Mouse (Mus musculus): ENCODE measurements around the gene Nup160. TPM values are rescaled to one million over a fixed set of nuclear protein-coding genes. Genes with fewer than 3 reads are reported as not detected.

Gene Nup160
- polyA plus RNA-seq, 1 experiment, result 28.0 TPM

DNA sequence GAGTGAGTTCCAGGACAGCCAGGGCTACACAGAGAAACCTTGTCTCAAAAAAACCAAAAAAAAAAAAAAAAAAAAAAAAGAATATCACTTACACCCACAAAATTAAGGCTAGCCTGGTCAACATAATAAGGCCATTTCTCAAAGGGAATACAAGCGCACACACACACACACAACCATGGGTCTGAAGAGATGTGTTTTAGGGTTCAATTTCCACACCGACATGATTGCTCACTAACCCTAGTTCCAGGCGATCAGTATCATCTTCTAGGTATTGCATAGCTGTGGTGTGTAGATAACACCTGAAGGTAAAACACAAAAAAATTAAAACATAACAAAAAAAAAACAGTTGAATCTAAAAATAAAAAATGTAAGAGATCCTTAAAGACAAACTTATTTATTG, 49.8 kb downstream of the Nup160 start:
- no peaks in the 10 kb centered on the region for H3K4me1 ChIP-seq (ENCODE audit: control insufficient read depth, insufficient read depth, low read length)
- H3K36me3 ChIP-seq (ENCODE audit: control insufficient read depth, insufficient read depth, low read length), result peaks cover 9% of the 10 kb centered on the region
- no peak for TF ChIP-seq POLR2A (IDR thresholded peaks at IDR 0.05; ENCODE audit: control insufficient read depth, low read depth, low read length)
- no peak for TF ChIP-seq CTCF (IDR thresholded peaks at IDR 0.05; ENCODE audit: control insufficient read depth, insufficient read depth, insufficient replicate concordance, low read depth, low read length)
- H3K4me3 ChIP-seq (ENCODE audit: control insufficient read depth, low read depth, low read length), result no peak overlapping the region
- H3K27ac ChIP-seq (ENCODE audit: control insufficient read depth, insufficient read depth, low read depth, low read length), result no peak overlapping the region
- no peaks in the 10 kb centered on the region for H3K27me3 ChIP-seq (ENCODE audit: control insufficient read depth, insufficient read depth, low read length)

DNA sequence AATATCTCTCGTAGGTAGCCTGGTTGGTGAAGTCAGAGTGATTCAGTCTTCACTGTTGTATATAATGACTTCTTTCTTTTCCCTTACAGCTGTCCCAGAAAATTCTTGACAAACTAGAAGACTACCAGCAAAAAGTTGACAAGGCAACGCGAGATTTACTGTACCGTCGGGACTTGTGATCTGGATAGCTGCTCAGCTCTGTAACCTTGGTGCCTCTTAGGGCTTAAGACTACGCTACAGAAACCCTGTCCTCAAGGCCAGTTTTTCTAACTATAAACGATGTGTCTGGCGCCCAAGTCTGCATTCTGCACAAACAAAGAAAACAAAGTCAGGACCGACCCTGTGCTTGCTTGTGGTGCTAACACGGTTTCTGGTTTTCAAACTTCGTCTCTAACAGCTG, 58.3 kb downstream of the Nup160 start:
- no peak overlapping the region for H3K27ac ChIP-seq (ENCODE audit: control insufficient read depth, insufficient read depth, low read depth, low read length)
- no peaks in the 10 kb centered on the region for H3K4me1 ChIP-seq (ENCODE audit: control insufficient read depth, insufficient read depth, low read length)
- H3K27me3 ChIP-seq (ENCODE audit: control insufficient read depth, insufficient read depth, low read length), result no peaks in the 10 kb centered on the region
- H3K4me3 ChIP-seq (ENCODE audit: control insufficient read depth, low read depth, low read length), result no peak overlapping the region
- peaks cover 3% of the 10 kb centered on the region for H3K36me3 ChIP-seq (ENCODE audit: control insufficient read depth, insufficient read depth, low read length)
- no peak for TF ChIP-seq CTCF (IDR thresholded peaks at IDR 0.05; ENCODE audit: control insufficient read depth, insufficient read depth, insufficient replicate concordance, low read depth, low read length)
- no peak for TF ChIP-seq POLR2A (IDR thresholded peaks at IDR 0.05; ENCODE audit: control insufficient read depth, low read depth, low read length)

DNA sequence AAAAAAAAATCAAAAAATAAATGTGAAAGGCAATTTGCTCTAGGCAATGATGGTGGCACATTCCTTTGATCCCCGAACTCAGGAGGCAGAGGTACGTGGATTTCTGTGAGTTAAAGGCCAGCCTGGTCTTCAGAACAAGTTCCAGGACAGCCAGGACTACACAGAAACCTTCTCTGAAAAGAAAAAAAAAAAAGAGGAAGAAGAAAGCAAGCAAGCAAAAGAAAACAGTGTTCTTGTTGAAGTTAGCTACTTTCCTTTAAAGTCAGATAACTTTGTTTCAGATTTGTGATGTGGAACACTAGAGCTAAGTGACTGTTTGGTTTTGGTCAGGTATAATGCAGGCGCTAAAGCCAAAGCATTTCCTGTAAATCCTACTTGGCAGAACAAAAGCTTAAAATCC, 61.8 kb downstream of the Nup160 start:
- TF ChIP-seq POLR2A (IDR thresholded peaks at IDR 0.05; ENCODE audit: control insufficient read depth, low read depth, low read length) (no peak), CTCF (IDR thresholded peaks at IDR 0.05; ENCODE audit: control insufficient read depth, insufficient read depth, insufficient replicate concordance, low read depth, low read length) (no peak)
- no peaks in the 10 kb centered on the region for H3K4me1 ChIP-seq (ENCODE audit: control insufficient read depth, insufficient read depth, low read length)
- peaks cover 2% of the 10 kb centered on the region for H3K36me3 ChIP-seq (ENCODE audit: control insufficient read depth, insufficient read depth, low read length)
- no peak overlapping the region for H3K27ac ChIP-seq (ENCODE audit: control insufficient read depth, insufficient read depth, low read depth, low read length)
- peak overlapping the region; percentile 21; the same call in 1 of the 2 replicates for H3K4me3 ChIP-seq (ENCODE audit: control insufficient read depth, low read depth, low read length)
- H3K27me3 ChIP-seq (ENCODE audit: control insufficient read depth, insufficient read depth, low read length), result no peaks in the 10 kb centered on the region

DNA sequence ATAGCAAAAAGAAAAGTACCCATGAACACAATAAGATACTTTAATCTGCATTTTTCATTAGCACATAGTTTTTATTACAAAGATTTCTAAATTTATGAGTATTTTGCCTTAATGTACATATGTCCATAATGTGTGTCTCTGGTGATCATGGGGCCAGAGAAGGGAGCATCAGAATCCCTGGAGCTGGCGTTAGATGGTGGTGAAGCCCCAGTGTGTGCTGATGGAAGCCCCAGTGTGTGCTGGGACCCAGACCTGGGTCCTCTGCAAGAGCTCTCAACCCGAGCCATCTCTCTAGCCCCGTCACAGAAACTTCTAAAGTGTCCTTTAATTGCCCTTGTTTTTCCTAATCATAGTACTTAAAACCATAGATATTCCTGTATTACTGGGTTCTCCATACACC, 62.3 kb downstream of the Nup160 start:
- Histone ChIP-seq H3K27me3 (ENCODE audit: control insufficient read depth, insufficient read depth, low read length) (no peaks in the 10 kb centered on the region), H3K4me3 (ENCODE audit: control insufficient read depth, low read depth, low read length) (peak overlapping the region; percentile 5), H3K27ac (ENCODE audit: control insufficient read depth, insufficient read depth, low read depth, low read length) (no peak overlapping the region), H3K36me3 (ENCODE audit: control insufficient read depth, insufficient read depth, low read length) (peaks cover 2% of the 10 kb centered on the region), H3K4me1 (ENCODE audit: control insufficient read depth, insufficient read depth, low read length) (no peaks in the 10 kb centered on the region)
- TF ChIP-seq CTCF (IDR thresholded peaks at IDR 0.05; ENCODE audit: control insufficient read depth, insufficient read depth, insufficient replicate concordance, low read depth, low read length) (no peak), POLR2A (IDR thresholded peaks at IDR 0.05; ENCODE audit: control insufficient read depth, low read depth, low read length) (no peak)

DNA sequence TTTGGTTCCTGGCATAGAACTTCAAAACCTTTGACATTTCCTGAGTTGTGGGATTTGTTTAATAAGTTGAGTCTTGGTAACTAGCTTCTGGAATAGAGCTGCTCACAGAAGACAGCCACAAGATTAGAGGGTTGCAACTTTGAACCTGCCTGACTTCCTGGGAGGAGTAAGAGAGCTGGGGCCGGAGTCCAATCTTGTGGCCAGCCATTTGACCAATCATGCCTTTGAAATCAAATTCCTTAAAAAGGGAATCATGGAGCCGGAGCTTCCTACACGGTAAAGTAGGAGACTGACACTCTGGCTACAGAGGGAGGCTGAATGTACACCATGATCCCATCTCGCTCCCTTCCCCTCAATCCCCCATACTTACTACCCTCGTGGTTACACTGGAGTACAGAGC, 62.9 kb downstream of the Nup160 start:
- Histone ChIP-seq H3K27me3 (ENCODE audit: control insufficient read depth, insufficient read depth, low read length) (no peaks in the 10 kb centered on the region), H3K36me3 (ENCODE audit: control insufficient read depth, insufficient read depth, low read length) (peaks cover 2% of the 10 kb centered on the region), H3K4me3 (ENCODE audit: control insufficient read depth, low read depth, low read length) (peak overlapping the region; percentile 44; the same call in 1 of the 2 replicates), H3K4me1 (ENCODE audit: control insufficient read depth, insufficient read depth, low read length) (no peaks in the 10 kb centered on the region), H3K27ac (ENCODE audit: control insufficient read depth, insufficient read depth, low read depth, low read length) (no peak overlapping the region)
- TF ChIP-seq POLR2A (IDR thresholded peaks at IDR 0.05; ENCODE audit: control insufficient read depth, low read depth, low read length) (no peak), CTCF (IDR thresholded peaks at IDR 0.05; ENCODE audit: control insufficient read depth, insufficient read depth, insufficient replicate concordance, low read depth, low read length) (no peak)

DNA sequence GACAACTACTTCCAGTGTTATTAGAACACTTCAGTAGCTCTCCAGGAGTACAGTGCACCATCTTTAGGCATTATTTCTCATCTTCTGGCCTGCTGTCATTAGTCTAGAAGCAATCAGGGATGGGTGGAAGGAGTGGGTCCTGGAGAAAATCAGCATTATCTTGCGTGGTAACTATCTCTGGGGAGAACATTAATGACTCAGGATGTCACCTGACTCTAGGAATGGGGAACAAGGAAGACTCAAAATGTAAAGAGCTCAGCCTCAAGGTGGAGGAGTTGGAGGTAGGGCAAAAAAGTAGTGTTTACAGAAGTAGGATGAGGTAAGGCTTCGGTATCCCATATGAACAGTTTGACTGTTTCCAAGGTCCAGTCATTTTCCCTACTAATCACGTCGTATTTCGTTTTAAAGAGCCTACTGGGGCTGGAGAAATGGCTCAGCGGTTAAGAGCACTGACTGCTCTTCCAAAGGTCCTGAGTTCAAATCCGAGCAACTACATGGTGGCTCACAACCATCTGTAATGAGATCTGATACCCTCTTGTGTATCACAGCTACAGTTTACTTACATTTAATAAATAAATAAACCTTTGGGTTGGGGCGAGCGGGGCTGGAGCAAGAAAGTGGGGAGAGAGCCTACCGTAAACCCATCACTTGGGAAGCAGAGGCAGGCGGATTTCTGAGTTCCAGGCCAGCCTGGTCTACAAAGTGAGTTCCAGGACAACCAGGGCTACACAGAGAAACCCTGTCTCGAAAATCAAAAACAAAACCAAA, 67.5 kb downstream of the Nup160 start:
- Histone ChIP-seq H3K4me1 (ENCODE audit: control insufficient read depth, insufficient read depth, low read length) (peaks cover 6% of the 10 kb centered on the region), H3K27ac (ENCODE audit: control insufficient read depth, insufficient read depth, low read depth, low read length) (peak overlapping the region; percentile 77), H3K4me3 (ENCODE audit: control insufficient read depth, low read depth, low read length) (peak overlapping the region; percentile 92), H3K27me3 (ENCODE audit: control insufficient read depth, insufficient read depth, low read length) (no peaks in the 10 kb centered on the region), H3K36me3 (ENCODE audit: control insufficient read depth, insufficient read depth, low read length) (no peaks in the 10 kb centered on the region; the same call in 1 of the 2 replicates)
- no peak for TF ChIP-seq POLR2A (IDR thresholded peaks at IDR 0.05; ENCODE audit: control insufficient read depth, low read depth, low read length)
- TF ChIP-seq CTCF (IDR thresholded peaks at IDR 0.05; ENCODE audit: control insufficient read depth, insufficient read depth, insufficient replicate concordance, low read depth, low read length), result no peak

DNA sequence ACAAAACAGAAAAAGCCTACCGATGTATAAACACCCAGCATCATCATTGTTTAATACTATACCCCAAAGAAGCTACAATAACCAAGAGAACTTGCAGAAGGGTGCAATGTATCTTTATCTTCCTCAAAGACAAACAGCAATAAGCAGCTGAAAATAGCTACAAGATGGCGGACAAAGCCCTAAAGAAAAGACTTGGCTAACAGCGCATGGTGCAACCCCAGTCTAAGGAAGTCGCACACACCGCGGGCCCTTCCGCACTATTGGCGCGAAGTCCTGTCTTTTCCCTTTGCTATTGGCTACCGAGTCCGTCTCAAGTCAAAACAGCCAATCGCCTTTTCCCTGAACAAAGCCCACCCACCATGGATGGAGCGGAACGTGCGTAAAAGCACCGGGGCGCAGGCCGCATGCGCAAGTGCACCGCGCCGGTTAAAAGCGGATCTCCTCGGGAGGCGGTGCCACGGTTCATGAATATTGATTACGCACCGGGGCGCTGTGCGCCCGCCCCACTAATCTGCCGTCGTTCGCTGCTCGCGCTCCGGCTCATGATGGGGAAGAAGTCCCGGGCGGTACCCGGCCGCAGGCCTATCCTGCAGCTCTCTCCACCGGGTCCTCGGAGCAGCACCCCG, 68.2 kb downstream of the Nup160 start, which contains the start of gene Fnbp4:
Fnbp4 (plus strand) TSS at position 318 of the 626 bp plus-strand sequence.
- Histone ChIP-seq H3K4me3 (ENCODE audit: control insufficient read depth, low read depth, low read length) (peak within 1 kb of the TSS; percentile 92), H3K27me3 (ENCODE audit: control insufficient read depth, insufficient read depth, low read length) (no peaks in the 10 kb centered on the region), H3K4me1 (ENCODE audit: control insufficient read depth, insufficient read depth, low read length) (peaks cover 6% of the 10 kb centered on the region), H3K36me3 (ENCODE audit: control insufficient read depth, insufficient read depth, low read length) (no peaks in the 10 kb centered on the region; the same call in 1 of the 2 replicates), H3K27ac (ENCODE audit: control insufficient read depth, insufficient read depth, low read depth, low read length) (peak within 1 kb of the TSS; percentile 88)
- no peak for TF ChIP-seq CTCF (IDR thresholded peaks at IDR 0.05; ENCODE audit: control insufficient read depth, insufficient read depth, insufficient replicate concordance, low read depth, low read length)
- peak; percentile 74 for TF ChIP-seq POLR2A (IDR thresholded peaks at IDR 0.05; ENCODE audit: control insufficient read depth, low read depth, low read length)
